Mouse (Mus musculus) kidney, embryonic 14.5 days (tissue): ENCODE results near the gene Trim71. TPM values are rescaled to one million over a fixed set of nuclear protein-coding genes. Genes with fewer than 3 reads are reported as not detected.

ENCODE experiments used
- ATAC-seq: fragments of 200-750 bp; cut with Nextera tagmentation; 2 replicates; pipeline ENCODE4 v1.8.0; 2017; ENCODE audit warnings: moderate number of reproducible peaks, mild to moderate bottlenecking, moderate TSS enrichment, moderate library complexity; ENCODE audit not compliant: low FRiP score, low TSS enrichment
- H3K27ac ChIP-seq: fragments of 300-500 bp; sonication (generic); 2 replicates; pipeline ENCODE4 v1.5.1; 2014; ENCODE audit warnings: low read depth, mild to moderate bottlenecking, low read length, moderate library complexity, mixed read lengths
- H3K27me3 ChIP-seq: fragments of 300-500 bp; sonication (generic); 2 replicates; pipeline ENCODE4 v1.6.1; 2014; ENCODE audit warnings: mild to moderate bottlenecking, low read length; ENCODE audit not compliant: control insufficient read depth, insufficient read depth
- H3K36me3 ChIP-seq: fragments of 300-500 bp; sonication (generic); 2 replicates; pipeline ENCODE4 v1.6.1; 2014; ENCODE audit warnings: low read length, mixed read lengths; ENCODE audit not compliant: control insufficient read depth, insufficient read depth
- H3K4me1 ChIP-seq: fragments of 300-500 bp; sonication (generic); 2 replicates; pipeline ENCODE4 v1.6.1; 2014; ENCODE audit warnings: low read length, mixed read lengths; ENCODE audit not compliant: control insufficient read depth, insufficient read depth
- H3K4me2 ChIP-seq: fragments of 300-500 bp; sonication (generic); replicated peaks from 2 replicates; pipeline ENCODE4 v1.6.1; 2014; ENCODE audit warnings: low read depth, mild to moderate bottlenecking, low read length
- H3K4me3 ChIP-seq: fragments of 300-500 bp; sonication (generic); 2 replicates; pipeline ENCODE4 v1.5.1; 2014; ENCODE audit warnings: mild to moderate bottlenecking, low read length
- H3K9ac ChIP-seq: fragments of 300-500 bp; sonication (generic); 2 replicates; pipeline ENCODE4 v1.6.1; 2014; ENCODE audit warnings: low read depth, mild to moderate bottlenecking, low read length, moderate library complexity
- H3K9me3 ChIP-seq: fragments of 300-500 bp; sonication (generic); 2 replicates; pipeline ENCODE4 v1.6.1; 2016; ENCODE audit warnings: low read length; ENCODE audit not compliant: control insufficient read depth
- WGBS: fragments of 180-500 bp; shearing (Covaris S2); extraction: QIAGEN DNeasy Blood & Tissue Kit; methylation state at CpG from one replicate; pipeline ENCODE4 v1.1.7; 2014; 5-methylcytosine and 5-hydroxymethylcytosine counted together
- polyA plus RNA-seq: library from polyadenylated mRNA; unstranded; fragments of >200 nt; fragmentation: Nextera tagmentation; extraction: Ambion mirVana; gene quantifications from 2 replicates; pipeline ENCODE4 v1.2.1, GENCODE M21; 2014

The Trim71 gene
- polyA plus RNA-seq, 1 experiment from 2014 or later: 1.1 TPM

- no peak for ATAC-seq
- H3K4me1 ChIP-seq: no peaks in the 10 kb centered on the region
- peaks cover 9% of the 10 kb centered on the region for H3K9me3 ChIP-seq
- no peak overlapping the region for H3K27ac ChIP-seq
- H3K27me3 ChIP-seq: no peaks in the 10 kb centered on the region
- H3K4me2 ChIP-seq: no peak overlapping the region
- no peak overlapping the region for H3K4me3 ChIP-seq
- H3K9ac ChIP-seq: no peak overlapping the region
- H3K36me3 ChIP-seq: peaks cover 8% of the 10 kb centered on the region
- 93% methylated on average over 9 of the region's 9 CpGs for WGBS
These were observed 56.7 kb downstream of the Trim71 start for GRCm38 (mm10) chr9:114507421-114507820.

GRCm38 (mm10) chr9:114506564-114506963 lies 57.6 kb downstream of the Trim71 start:
- H3K4me3 ChIP-seq: no peak overlapping the region
- H3K9me3 ChIP-seq: peaks cover 2% of the 10 kb centered on the region
- H3K9ac ChIP-seq: no peak overlapping the region
- peaks cover 2% of the 10 kb centered on the region; the same call in 1 of the 2 replicates for H3K36me3 ChIP-seq
- no peaks in the 10 kb centered on the region for H3K27me3 ChIP-seq
- ATAC-seq: no peak
- H3K4me2 ChIP-seq: no peak overlapping the region
- 63% methylated on average over 4 of the region's 4 CpGs for WGBS
- H3K27ac ChIP-seq: no peak overlapping the region
- H3K4me1 ChIP-seq: no peaks in the 10 kb centered on the region

GRCm38 (mm10) chr9:114504816-114505215 lies 59.4 kb downstream of the Trim71 start, which contains the start of gene Ccr4:
Ccr4 (minus strand) TSS chr9:114504916.
- Histone ChIP-seq H3K27ac (no peak within 1 kb of the TSS), H3K36me3 (peaks cover 2% of the 10 kb centered on the region; the same call in 1 of the 2 replicates), H3K4me3 (no peak within 1 kb of the TSS), H3K9me3 (no peaks in the 10 kb centered on the region), H3K4me2 (no peak within 1 kb of the TSS), H3K27me3 (no peaks in the 10 kb centered on the region), H3K4me1 (no peaks in the 10 kb centered on the region), H3K9ac (no peak within 1 kb of the TSS)
- ATAC-seq: no peak
- 90% methylated on average over 9 of the region's 9 CpGs for WGBS

GRCm38 (mm10) chr9:114502711-114503427 lies 61.3 kb downstream of the Trim71 start:
- Histone ChIP-seq H3K27me3 (no peaks in the 10 kb centered on the region), H3K9me3 (no peaks in the 10 kb centered on the region), H3K4me1 (no peaks in the 10 kb centered on the region), H3K9ac (no peak overlapping the region), H3K4me2 (no peak overlapping the region), H3K4me3 (no peak overlapping the region), H3K36me3 (no peaks in the 10 kb centered on the region), H3K27ac (no peak overlapping the region)
- no peak for ATAC-seq
- WGBS: 63% methylated on average over 15 of the region's 15 CpGs

GRCm38 (mm10) chr9:114501913-114502312 lies 62.3 kb downstream of the Trim71 start:
- no peaks in the 10 kb centered on the region for H3K27me3 ChIP-seq
- H3K27ac ChIP-seq: no peak overlapping the region
- H3K9me3 ChIP-seq: no peaks in the 10 kb centered on the region
- no peaks in the 10 kb centered on the region for H3K36me3 ChIP-seq
- 96% methylated on average over 11 of the region's 11 CpGs for WGBS
- no peak overlapping the region for H3K4me3 ChIP-seq
- no peak overlapping the region for H3K9ac ChIP-seq
- H3K4me1 ChIP-seq: no peaks in the 10 kb centered on the region
- no peak overlapping the region for H3K4me2 ChIP-seq
- no peak for ATAC-seq

GRCm38 (mm10) chr9:114501111-114501510 lies 63.1 kb downstream of the Trim71 start:
- no peak for ATAC-seq
- Histone ChIP-seq H3K36me3 (no peaks in the 10 kb centered on the region), H3K4me1 (no peaks in the 10 kb centered on the region), H3K27me3 (no peaks in the 10 kb centered on the region), H3K4me3 (no peak overlapping the region), H3K9me3 (no peaks in the 10 kb centered on the region), H3K9ac (no peak overlapping the region), H3K4me2 (no peak overlapping the region), H3K27ac (no peak overlapping the region)
- WGBS: 95% methylated on average over 7 of the region's 7 CpGs

- no peaks in the 10 kb centered on the region for H3K4me1 ChIP-seq
- H3K36me3 ChIP-seq: no peaks in the 10 kb centered on the region
- no peaks in the 10 kb centered on the region for H3K27me3 ChIP-seq
- no peak overlapping the region for H3K4me2 ChIP-seq
- WGBS: 18% methylated on average over 15 of the region's 15 CpGs
- no peak overlapping the region for H3K9ac ChIP-seq
- H3K27ac ChIP-seq: no peak overlapping the region
- peak; percentile 55; the same call in 1 of the 2 replicates for ATAC-seq
- no peaks in the 10 kb centered on the region for H3K9me3 ChIP-seq
- H3K4me3 ChIP-seq: no peak overlapping the region
These were observed 64.2 kb downstream of the Trim71 start for GRCm38 (mm10) chr9:114499783-114500515.

GRCm38 (mm10) chr9:114498218-114498617 lies 66.0 kb downstream of the Trim71 start:
- Histone ChIP-seq H3K4me3 (no peak overlapping the region), H3K9me3 (no peaks in the 10 kb centered on the region), H3K36me3 (no peaks in the 10 kb centered on the region), H3K4me2 (no peak overlapping the region; the same call in 1 of the 2 replicates), H3K27ac (no peak overlapping the region), H3K27me3 (no peaks in the 10 kb centered on the region), H3K9ac (no peak overlapping the region), H3K4me1 (no peaks in the 10 kb centered on the region)
- ATAC-seq: peak; percentile 84
- 5% methylated on average over 11 of the region's 11 CpGs for WGBS

GRCm38 (mm10) chr9:114496469-114496868 lies 67.7 kb downstream of the Trim71 start:
- Histone ChIP-seq H3K27ac (no peak overlapping the region), H3K36me3 (no peaks in the 10 kb centered on the region), H3K27me3 (no peaks in the 10 kb centered on the region), H3K4me3 (no peak overlapping the region), H3K9ac (no peak overlapping the region), H3K4me2 (no peak overlapping the region), H3K9me3 (no peaks in the 10 kb centered on the region), H3K4me1 (no peaks in the 10 kb centered on the region)
- no peak for ATAC-seq
- 83% methylated on average over 7 of the region's 7 CpGs for WGBS
